Mouse (Mus musculus) liver, embryonic 14.5 days (tissue): ENCODE results near the gene Eri3. TPM values are rescaled to one million over a fixed set of nuclear protein-coding genes. Genes with fewer than 3 reads are reported as not detected.
A peak's percentile ranks its signal among the peaks of the same experiment; 100 is the strongest.

Source experiments
- ATAC-seq: fragments of 200-750 bp; cut with Nextera tagmentation; 2 replicates; pipeline ENCODE4 v1.8.0; 2017; ENCODE audit warnings: moderate number of reproducible peaks, mild to moderate bottlenecking, moderate library complexity; ENCODE audit not compliant: insufficient read depth
- DNase-seq, 3 experiments: peaks; one replicate each; pipeline ENCODE4 v3.0.0-alpha.2; 2012 to 2013; ENCODE audit warnings: low read depth in 3 of 3, low spot score in 3 of 3
- H3K27ac ChIP-seq: fragments of 300-500 bp; sonication (generic); 2 replicates; pipeline ENCODE4 v1.5.1; 2014; ENCODE audit warnings: moderate library complexity, mild to moderate bottlenecking, control low read depth, inconsistent platforms
- H3K27me3 ChIP-seq: fragments of 300-500 bp; sonication (generic); 2 replicates; pipeline ENCODE4 v1.6.1; 2014; ENCODE audit warnings: mild to moderate bottlenecking, low read length, moderate library complexity; ENCODE audit not compliant: control insufficient read depth, insufficient read depth
- H3K36me3 ChIP-seq: fragments of 300-500 bp; sonication (generic); replicated peaks from 2 replicates; pipeline ENCODE4 v1.6.1; 2014; ENCODE audit warnings: low read depth; ENCODE audit not compliant: control insufficient read depth, insufficient read depth
- H3K4me1 ChIP-seq, 2 experiments: fragments of 200-500 bp in 1 of 2; fragments of 300-500 bp in 1 of 2; sonication (generic) in 1 of 2; replicated peaks; 2 replicates each; pipeline ENCODE4 v1.6.1; 2012 to 2014; ENCODE audit warnings: antibody characterized with exemption in 1 of 2, inconsistent platforms in 1 of 2, low read length in 1 of 2; ENCODE audit not compliant: control insufficient read depth in 2 of 2, insufficient read depth in 2 of 2
- H3K4me2 ChIP-seq: fragments of 300-500 bp; sonication (generic); 2 replicates; pipeline ENCODE4 v1.6.1; 2014; ENCODE audit warnings: low read depth, mild to moderate bottlenecking, control low read depth, moderate library complexity
- H3K4me3 ChIP-seq, 2 experiments: fragments of 200-500 bp in 1 of 2; fragments of 300-500 bp in 1 of 2; sonication (generic) in 1 of 2; 2 replicates each; pipeline ENCODE4 v1.5.1; 2012 to 2014; ENCODE audit warnings: low read depth in 2 of 2, low read length in 2 of 2, mild to moderate bottlenecking in 2 of 2, control low read depth in 1 of 2, inconsistent platforms in 1 of 2, moderate library complexity in 1 of 2; ENCODE audit not compliant: insufficient read depth in 1 of 2
- H3K9ac ChIP-seq: fragments of 300-500 bp; sonication (generic); replicated peaks from 2 replicates; pipeline ENCODE4 v1.6.1; 2014; ENCODE audit warnings: mild to moderate bottlenecking, control low read depth, moderate library complexity
- H3K9me3 ChIP-seq: fragments of 300-500 bp; sonication (generic); 2 replicates; pipeline ENCODE4 v1.6.1; 2016; ENCODE audit warnings: low read length, mixed read lengths; ENCODE audit not compliant: control insufficient read depth
- CTCF ChIP-seq: IDR thresholded peaks from 2 replicates; pipeline ENCODE4 v1.5.1; 2016; ENCODE audit warnings: antibody characterized with exemption, low read depth, control low read depth
- EP300 ChIP-seq: IDR thresholded peaks from 2 replicates; pipeline ENCODE4 v1.6.1; 2016; ENCODE audit warnings: antibody characterized with exemption, low read depth
- WGBS: fragments of 180-500 bp; shearing (Covaris S2); extraction: QIAGEN DNeasy Blood & Tissue Kit; methylation state at CpG from one replicate; pipeline ENCODE4 v1.1.7; 2014; ENCODE audit not compliant: insufficient replicate concordance; 5-methylcytosine and 5-hydroxymethylcytosine counted together
- polyA plus RNA-seq, 2 experiments: library from polyadenylated mRNA; depleted of rRNA in 1 of 2; stranded (reverse) in 1 of 2; unstranded in 1 of 2; fragments of >200 nt; fragmentation: Nextera tagmentation in 1 of 2; extraction: Ambion mirVana in 1 of 2; gene quantifications; 2 replicates each; pipeline versions ENCODE4 v1.2.1 to v1.2.3; 2012 to 2014

Gene Eri3
- polyA plus RNA-seq, 2 experiments: 20.1 to 29.8 TPM

DNA sequence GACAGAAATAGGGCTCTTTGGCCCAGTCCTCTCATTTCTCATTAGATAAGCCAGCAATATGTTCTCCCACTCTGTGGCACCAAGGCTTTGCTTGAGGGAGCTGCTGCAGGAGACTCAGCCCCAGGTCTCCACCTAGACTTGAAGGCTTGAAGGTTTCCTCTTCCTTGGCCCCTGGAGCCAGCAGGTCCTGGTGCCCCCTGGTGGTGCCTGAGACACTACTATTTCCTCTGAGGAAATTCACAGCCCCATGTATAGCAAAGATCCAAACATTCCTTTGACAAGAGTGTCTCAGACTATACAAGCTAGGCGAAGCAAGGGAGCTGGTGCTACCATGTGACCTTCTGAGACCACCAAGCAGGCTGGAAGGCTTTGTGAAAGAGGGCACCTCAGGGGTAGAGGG is 22.2 kb upstream of the Eri3 start:
- ATAC-seq: no peak
- no peak overlapping the region for H3K4me3 ChIP-seq
- DNase-seq: peak in 2 of 3 experiments; percentile 19 to 40
- WGBS: 13% methylated on average over 1 of the region's 1 CpGs
- no peak overlapping the region for H3K4me2 ChIP-seq
- H3K9me3 ChIP-seq: no peaks in the 10 kb centered on the region
- H3K36me3 ChIP-seq: no peaks in the 10 kb centered on the region
- peaks cover 14 to 21% of the 10 kb centered on the region in 2 experiments for H3K4me1 ChIP-seq
- H3K27me3 ChIP-seq: no peaks in the 10 kb centered on the region; the same call in 1 of the 2 replicates
- H3K27ac ChIP-seq: no peak overlapping the region
- TF ChIP-seq EP300: no peak
- peak; percentile 83 for TF ChIP-seq CTCF
- no peak overlapping the region for H3K9ac ChIP-seq

DNA sequence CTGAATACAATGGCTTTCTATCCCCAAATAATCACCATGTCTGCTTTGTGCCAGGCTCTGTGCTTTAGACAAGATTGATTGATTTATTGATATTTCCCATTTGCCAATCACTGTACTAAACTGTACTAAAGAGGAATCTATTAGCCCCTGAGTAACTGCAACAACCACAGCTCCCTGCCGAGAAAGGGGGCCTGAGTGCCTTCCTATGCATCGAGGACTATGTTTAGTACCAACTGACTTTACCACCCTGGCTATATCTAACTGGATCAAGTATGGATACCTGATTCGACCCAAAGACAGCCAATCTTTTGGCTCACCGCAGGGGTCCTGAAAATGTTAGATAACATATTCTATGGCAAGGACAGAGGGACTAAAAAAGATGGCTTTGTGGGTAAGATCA is 20.3 kb upstream of the Eri3 start:
- no peak overlapping the region for H3K9ac ChIP-seq
- H3K27me3 ChIP-seq: no peaks in the 10 kb centered on the region
- ATAC-seq (no peak), DNase-seq (no peak)
- no peaks in the 10 kb centered on the region for H3K36me3 ChIP-seq
- H3K4me1 ChIP-seq: peaks cover 14 to 20% of the 10 kb centered on the region in 2 experiments
- TF ChIP-seq CTCF (no peak), EP300 (no peak)
- no peaks in the 10 kb centered on the region for H3K9me3 ChIP-seq
- WGBS: 47% methylated on average over 4 of the region's 4 CpGs
- no peak overlapping the region for H3K4me2 ChIP-seq
- H3K4me3 ChIP-seq: no peak overlapping the region
- no peak overlapping the region for H3K27ac ChIP-seq

DNA sequence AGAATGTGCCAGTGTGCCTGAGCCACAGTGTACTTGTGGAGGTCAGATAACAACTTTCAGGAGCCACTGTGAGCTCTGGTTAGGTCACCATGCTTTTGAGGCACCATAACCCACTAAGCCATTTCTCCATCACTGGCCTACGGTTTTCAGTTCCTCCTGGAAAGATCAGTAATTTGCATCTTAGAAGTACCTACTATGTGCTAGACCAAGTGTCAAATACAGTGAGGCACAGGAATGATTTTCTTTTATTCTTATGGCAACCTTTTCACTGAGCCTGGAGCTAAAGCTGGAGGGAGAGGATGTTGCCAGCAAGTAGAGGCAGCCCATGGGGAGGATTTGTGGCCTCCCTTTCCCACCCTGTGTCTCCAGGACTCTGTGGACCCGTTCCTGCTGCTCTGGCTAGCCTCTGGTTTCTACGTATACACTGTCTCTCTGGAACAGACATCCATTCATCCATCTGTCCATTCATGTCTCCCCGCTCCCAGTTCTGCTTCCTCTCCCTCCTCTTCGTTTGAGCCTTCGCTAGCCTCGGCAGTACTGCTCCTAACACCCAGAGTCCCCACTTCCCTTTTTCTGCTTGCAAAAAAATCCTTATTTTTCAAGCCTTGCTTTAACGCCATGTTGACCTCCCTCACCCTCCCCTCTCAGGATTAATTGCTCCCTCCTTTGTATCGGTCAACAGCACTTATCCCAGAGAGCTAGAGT is 14.5 kb upstream of the Eri3 start:
- no peaks in the 10 kb centered on the region for H3K4me1 ChIP-seq
- TF ChIP-seq CTCF (no peak), EP300 (no peak)
- H3K9ac ChIP-seq: no peak overlapping the region
- H3K27me3 ChIP-seq: no peaks in the 10 kb centered on the region
- no peak for DNase-seq
- WGBS: 26% methylated on average over 9 of the region's 9 CpGs
- H3K36me3 ChIP-seq: no peaks in the 10 kb centered on the region
- no peak for ATAC-seq
- H3K9me3 ChIP-seq: no peaks in the 10 kb centered on the region
- H3K4me2 ChIP-seq: no peak overlapping the region
- H3K27ac ChIP-seq: no peak overlapping the region
- H3K4me3 ChIP-seq: no peak overlapping the region

DNA sequence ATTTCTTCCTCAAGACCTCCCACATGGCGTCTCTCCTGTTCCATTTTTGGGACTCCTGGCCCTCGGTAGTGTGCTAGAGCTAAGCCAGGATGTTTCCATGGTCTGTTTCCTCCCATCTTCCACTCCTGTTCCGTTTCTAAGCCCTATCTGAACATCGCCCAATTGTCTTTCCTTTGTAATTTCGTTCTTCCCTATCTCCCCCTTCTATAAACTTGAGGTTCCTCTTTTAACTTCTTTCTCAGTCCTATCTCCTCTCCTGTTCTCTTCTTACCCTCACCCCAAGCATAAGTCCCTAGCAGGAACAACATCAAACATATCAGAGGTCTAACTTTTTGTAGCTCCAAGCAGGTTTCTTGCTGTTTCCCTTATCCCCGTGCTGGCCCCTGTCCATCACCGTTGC is 13.2 kb upstream of the Eri3 start:
- Histone ChIP-seq H3K4me3 (no peak overlapping the region), H3K9ac (no peak overlapping the region), H3K9me3 (no peaks in the 10 kb centered on the region), H3K27me3 (no peaks in the 10 kb centered on the region), H3K4me2 (no peak overlapping the region), H3K27ac (no peak overlapping the region), H3K4me1 (no peaks in the 10 kb centered on the region), H3K36me3 (no peaks in the 10 kb centered on the region)
- WGBS: 26% methylated on average over 7 of the region's 7 CpGs
- ATAC-seq (no peak), DNase-seq (no peak)
- TF ChIP-seq EP300 (no peak), CTCF (no peak)

DNA sequence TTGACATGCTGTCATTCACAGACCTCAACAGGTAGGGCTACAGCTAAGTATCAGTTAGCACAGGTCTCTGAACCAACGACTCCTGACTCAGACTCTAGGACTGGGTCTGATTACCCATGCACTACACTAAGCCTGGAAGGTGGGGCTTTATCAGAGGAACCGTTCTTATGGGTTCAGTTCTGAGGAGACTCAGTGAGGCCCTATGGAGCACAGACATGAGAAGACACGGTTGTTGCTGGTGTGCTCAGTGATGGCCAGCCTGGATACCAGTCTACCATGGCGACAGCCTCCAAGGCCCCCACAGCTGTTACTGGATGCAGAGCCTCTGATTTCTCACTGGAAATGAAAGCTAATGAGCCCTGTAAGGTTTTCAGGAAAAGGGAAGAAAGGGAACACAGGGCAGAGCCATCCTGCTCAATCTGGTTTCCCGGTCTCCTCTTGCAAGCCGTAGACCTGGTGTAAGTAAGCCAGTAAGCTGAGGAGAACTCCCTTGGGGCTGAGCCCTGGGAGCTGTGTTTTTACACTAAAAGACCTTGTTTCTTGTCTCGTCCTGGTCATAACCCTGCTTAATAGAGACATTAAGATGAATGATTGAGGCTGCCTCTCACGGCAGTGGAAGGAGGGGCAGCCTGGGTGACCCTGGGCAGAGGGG is 10.7 kb upstream of the Eri3 start:
- ATAC-seq (no peak), DNase-seq (no peak)
- 62% methylated on average over 8 of the region's 8 CpGs for WGBS

More for the DNA sequence above, 10.7 kb upstream of the Eri3 start:
- Histone ChIP-seq H3K27me3 (no peaks in the 10 kb centered on the region), H3K27ac (no peak overlapping the region), H3K9ac (no peak overlapping the region), H3K4me3 (no peak overlapping the region), H3K36me3 (no peaks in the 10 kb centered on the region), H3K9me3 (no peaks in the 10 kb centered on the region), H3K4me2 (no peak overlapping the region), H3K4me1 (no peaks in the 10 kb centered on the region)
- no peak for TF ChIP-seq EP300
- TF ChIP-seq CTCF: no peak
